Mouse (Mus musculus) spleen, embryonic (tissue): ENCODE data around the gene Cipc.

Source experiments
- CTCF ChIA-PET: fragments of 350-600 bp; sonication (Branson Sonifier 250); formaldehyde crosslinking; loops from one replicate; lab custom pipeline; 2022; lab: Charles Lee

The Cipc gene

GRCm38 (mm10) chr12:86946862-86947574 lies at the start of gene Cipc:
Cipc (plus strand) TSS chr12:86947043.
- CTCF ChIA-PET, result interaction anchor here (0.5 to 1.0 kb wide), 2 partner anchors 23 to 141 kb away, joined by 3 to 4 read pairs; no protein-coding TSS in a partner anchor

DNA sequence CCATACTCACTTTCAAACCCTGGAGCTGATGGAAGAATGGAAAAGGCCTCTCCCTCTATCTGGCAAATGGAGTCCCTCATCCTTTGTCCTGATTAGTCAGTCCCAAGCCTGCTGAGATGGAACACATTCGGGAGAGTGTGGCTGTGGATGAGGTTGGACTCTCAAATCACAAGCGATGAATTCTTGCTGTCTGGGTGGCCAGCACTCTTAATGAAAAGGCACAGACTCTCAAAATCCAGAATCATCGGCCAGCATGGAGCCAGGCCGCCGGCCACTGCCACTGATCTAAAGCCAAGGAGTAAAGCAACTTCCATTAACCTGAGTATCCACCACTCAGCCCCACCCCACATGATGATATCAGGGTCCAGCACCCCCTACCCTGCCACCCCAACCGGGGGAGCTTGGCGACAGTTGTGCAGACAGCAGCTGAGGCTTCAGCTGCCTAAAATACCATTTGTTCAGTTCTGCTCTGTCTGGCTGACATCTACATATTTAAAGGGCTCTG lies 49.0 kb upstream of the Cipc start:
- CTCF ChIA-PET, result interaction anchor here (2.1 kb wide), 1 partner anchor 8 kb away, joined by 9 read pairs; no protein-coding TSS in a partner anchor

- CTCF ChIA-PET, result interaction anchor here (0.6 to 1.0 kb wide), 2 partner anchors 14 to 96 kb away, joined by 3 read pairs; no protein-coding TSS in a partner anchor
Measured at GRCm38 (mm10) chr12:86898448-86898847, 48.4 kb upstream of the Cipc start.

DNA sequence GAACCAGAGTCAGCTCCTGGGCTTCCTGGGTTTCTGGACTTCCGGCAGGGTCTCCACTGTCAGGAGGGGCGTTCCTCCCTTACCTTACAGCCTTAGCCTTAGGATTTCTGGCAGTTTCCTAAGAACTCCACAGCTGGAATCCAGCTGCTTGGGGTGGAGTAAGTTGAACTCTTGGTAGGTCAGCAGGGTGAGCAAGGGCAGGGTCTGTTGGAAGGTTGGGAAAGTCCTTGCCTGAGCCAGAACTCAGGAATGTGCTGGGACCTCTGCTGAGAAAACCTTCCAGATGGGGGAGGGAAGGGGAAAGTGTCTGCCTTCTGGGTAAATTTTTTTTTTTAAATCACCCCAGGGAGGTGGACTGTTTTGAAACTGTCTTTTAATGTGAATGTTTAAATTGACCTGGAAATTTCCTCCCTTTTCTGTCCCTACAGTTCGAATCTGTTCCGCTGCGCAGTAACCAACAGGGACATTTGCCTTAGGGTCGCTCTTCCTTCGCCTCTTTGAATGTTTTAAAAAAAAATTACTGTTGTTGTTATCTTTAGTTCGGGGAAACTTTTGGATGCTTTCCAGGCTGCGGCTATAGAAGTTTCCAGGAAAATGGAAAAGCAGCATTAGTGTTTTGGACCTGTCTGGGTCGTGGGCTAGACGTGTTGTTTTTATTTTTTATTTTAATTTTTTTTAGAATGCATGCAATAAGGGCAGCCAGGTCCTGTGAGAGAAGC lies 47.2 kb upstream of the Cipc start:
- CTCF ChIA-PET, result interaction anchor here (0.5 kb wide), 1 partner anchor 39 kb away, joined by 7 read pairs; no protein-coding TSS in a partner anchor

DNA sequence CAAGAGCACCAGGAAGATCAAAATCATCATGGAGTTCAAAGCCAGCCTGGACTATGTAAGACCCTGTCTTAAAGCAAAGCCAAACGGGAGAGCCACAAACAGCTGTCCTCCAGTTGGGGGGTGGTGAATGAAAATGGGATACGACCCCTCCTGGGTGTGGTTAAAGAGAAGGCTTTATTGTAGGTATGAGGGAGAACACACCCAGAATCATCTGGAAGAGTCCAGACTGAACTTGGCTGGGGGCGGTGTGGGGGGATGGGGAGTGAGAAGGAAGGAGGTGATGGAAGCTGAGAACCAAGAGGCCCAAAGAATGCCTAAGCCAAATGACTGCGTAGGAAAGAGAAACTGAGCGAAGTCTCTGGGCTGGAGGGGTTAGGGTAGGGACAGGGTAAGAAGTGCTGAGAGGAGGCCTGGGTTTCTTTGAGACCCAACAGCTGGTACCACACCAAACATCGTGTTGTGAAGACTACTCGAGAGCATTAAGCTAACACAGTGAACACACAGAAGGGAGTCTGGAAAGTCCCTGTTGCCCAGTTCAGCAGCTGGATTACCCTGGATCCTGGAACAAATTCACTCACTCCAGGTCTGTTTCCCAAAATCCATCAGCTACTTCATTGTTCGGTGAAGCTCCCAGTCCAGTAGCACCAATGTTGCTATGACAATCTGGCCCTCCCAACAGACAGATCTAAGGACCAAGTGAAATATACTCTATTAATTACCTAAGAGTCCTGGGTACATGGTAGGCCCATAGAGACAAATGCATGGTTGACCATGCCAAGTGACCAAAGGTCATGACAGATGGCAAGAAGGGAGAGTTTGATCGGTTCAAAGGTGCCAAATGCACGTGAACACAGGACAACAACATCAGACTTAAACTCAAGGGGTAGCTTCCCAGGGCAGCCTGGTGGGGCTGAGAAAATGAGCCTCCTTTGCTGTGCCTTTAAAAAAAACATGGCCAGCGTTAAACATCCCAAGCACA lies 42.7 kb upstream of the Cipc start:
- CTCF ChIA-PET, result interaction anchor here (0.5 to 1.4 kb wide), 7 partner anchors 9 to 108 kb away, joined by 3 to 7 read pairs (median 4); no protein-coding TSS in a partner anchor

DNA sequence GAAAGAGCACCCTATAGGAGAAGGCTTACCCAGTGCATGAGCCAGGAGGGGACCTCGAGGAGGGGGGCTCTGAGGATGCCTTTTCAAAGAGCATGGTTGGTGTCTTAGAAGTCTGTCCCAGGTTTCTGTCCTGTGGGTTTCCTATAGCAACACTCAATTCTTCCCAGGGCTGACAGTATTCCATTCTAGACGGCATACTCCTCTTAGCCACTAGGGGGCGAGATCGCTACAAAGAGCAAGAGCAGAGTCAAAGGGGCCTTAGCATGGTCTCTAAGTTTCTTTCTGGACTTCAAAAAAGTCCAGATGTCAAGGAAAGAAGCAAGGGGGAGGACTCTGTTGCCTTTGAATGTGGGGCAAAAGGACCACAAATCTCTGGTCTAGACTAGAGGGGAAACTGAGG lies 41.6 kb upstream of the Cipc start:
- CTCF ChIA-PET, result interaction anchor here (0.5 to 1.4 kb wide), 8 partner anchors 8 to 109 kb away, joined by 3 to 9 read pairs (median 4); no protein-coding TSS in a partner anchor

- CTCF ChIA-PET, result interaction anchor here (0.7 to 1.3 kb wide), 4 partner anchors 9 to 106 kb away, joined by 4 to 9 read pairs (median 4); no protein-coding TSS in a partner anchor
Measured at GRCm38 (mm10) chr12:86905876-86906275, 41.0 kb upstream of the Cipc start.

- CTCF ChIA-PET, result interaction anchor here (0.6 to 1.3 kb wide), 7 partner anchors 9 to 136 kb away, joined by 3 to 12 read pairs (median 4); no protein-coding TSS in a partner anchor
Measured at GRCm38 (mm10) chr12:86906395-86906794, 40.4 kb upstream of the Cipc start.

DNA sequence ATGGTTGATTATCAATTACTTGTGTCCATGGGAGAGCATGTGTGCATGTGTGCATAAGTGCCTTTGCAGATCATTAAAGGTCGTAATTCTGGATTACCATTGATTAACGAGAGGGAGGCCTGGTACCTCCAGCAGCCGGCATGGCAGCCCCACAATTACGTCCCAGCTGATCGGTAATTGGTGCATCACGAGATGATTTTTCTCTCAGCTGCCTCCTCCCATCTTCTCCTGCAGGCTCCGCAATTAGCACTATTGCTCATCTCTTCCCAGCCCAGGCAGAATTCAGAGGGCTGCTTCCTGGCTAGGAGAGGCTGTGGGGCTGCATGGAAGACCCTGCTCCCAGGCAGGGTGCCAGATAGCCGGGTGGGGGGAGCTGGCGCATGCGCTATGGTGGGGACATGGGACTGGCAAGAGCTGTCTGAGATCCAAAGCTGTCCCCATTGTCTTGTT lies 35.3 kb upstream of the Cipc start:
- CTCF ChIA-PET, result no interaction called here

DNA sequence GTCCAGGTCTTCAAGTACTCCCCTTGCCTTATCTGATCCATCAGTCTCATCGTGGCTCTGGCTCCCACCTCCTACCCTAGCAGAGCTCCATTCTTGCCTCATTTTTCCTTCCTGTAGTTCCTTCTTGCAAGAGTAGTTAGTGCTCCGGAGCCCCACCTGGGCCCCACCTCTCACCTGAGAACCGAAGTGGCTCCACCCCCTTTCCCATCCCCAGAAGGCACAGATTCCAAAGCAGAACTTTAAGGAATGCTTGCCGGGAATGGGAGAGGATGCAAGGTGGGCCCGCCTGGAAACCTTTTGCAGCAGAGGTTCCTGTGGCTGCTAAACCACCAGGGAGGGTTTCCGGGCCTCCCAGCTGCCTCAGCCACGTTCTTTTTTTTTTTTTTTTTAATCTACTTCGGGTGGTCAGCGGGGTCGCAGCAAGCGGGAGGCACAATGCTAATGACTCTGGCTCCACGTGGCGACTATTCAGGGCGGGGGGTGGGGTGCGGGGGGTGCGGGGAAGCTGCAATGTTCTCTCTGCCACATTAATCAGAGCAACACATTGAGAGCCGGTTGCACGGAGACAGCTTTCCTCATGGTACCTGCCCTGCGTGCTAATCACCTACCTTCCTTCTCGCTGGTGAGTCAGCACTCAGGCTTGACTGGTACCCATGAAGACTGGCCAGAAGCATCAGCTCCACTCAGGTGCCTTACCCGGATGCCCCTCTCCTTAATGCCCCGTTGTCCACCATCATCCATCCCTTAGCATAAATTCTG lies 34.3 kb upstream of the Cipc start:
- CTCF ChIA-PET, result interaction anchor here (0.6 kb wide), 1 partner anchor 105 kb away, joined by 3 read pairs; no protein-coding TSS in a partner anchor

GRCm38 (mm10) chr12:86914351-86914750 lies 32.5 kb upstream of the Cipc start:
- CTCF ChIA-PET, result no interaction called here

GRCm38 (mm10) chr12:86914756-86915155 lies 32.1 kb upstream of the Cipc start:
- CTCF ChIA-PET, result no interaction called here

- CTCF ChIA-PET, result no interaction called here
Measured at GRCm38 (mm10) chr12:86915617-86916016, 31.2 kb upstream of the Cipc start.

GRCm38 (mm10) chr12:86916796-86917573 lies 29.9 kb upstream of the Cipc start:
- CTCF ChIA-PET, result no interaction called here

GRCm38 (mm10) chr12:86918361-86918967 lies 28.4 kb upstream of the Cipc start:
- CTCF ChIA-PET, result interaction anchor here (0.7 kb wide), 1 partner anchor 1059 kb away, joined by 5 read pairs; no protein-coding TSS in a partner anchor

GRCm38 (mm10) chr12:86918983-86919722 lies 27.7 kb upstream of the Cipc start:
- CTCF ChIA-PET, result no interaction called here

DNA sequence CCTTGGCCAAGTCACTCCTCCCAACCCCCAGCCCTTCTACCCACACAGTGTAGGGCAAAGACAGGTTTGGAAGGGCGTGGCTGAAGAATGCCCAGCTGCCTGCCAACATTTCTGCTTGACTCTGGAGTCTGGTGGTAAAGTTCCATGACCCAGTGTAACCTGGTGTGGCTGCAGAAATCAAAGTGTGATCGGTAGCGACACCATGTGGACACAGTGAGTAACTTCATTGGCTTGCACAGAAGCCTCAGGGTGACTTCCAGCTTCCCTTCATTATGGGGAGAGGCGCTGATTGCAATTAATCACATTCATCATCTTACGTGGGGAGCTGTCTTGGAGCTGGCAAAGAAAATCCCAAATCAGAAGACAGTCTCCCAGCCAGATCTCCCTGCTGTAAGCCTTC lies 23.0 kb upstream of the Cipc start:
- CTCF ChIA-PET, result interaction anchor here (0.6 to 1.7 kb wide), 14 partner anchors 9 to 155 kb away, joined by 3 to 5 read pairs (median 4); partner anchors contain the start of gene Cipc
